Mouse (Mus musculus) adrenal gland, adult (tissue): ENCODE measurements at regions not wholly inside any gene's neighbourhood (a gene's known extent, or its start where the extent isn't known, plus 50 kb on each side); places are given as distances from the start of the nearest gene placed in this dataset.
"Not testable (repeated sequence)": the region's sequence is repeated elsewhere in the genome, so short reads cannot be mapped to it uniquely, and the experiment has no call there.

ENCODE experiments used
- DNase-seq, 2 experiments: peaks; one replicate each; pipeline ENCODE4 v3.0.0; 2022 to 2023; ENCODE audit warnings: low spot score in 1 of 2; ENCODE audit not compliant: inconsistent age in 2 of 2

- DNase-seq: no peak
These were observed 59.5 kb downstream of the Tex35 start for GRCm38 (mm10) chr1:157048996-157049395.

DNA sequence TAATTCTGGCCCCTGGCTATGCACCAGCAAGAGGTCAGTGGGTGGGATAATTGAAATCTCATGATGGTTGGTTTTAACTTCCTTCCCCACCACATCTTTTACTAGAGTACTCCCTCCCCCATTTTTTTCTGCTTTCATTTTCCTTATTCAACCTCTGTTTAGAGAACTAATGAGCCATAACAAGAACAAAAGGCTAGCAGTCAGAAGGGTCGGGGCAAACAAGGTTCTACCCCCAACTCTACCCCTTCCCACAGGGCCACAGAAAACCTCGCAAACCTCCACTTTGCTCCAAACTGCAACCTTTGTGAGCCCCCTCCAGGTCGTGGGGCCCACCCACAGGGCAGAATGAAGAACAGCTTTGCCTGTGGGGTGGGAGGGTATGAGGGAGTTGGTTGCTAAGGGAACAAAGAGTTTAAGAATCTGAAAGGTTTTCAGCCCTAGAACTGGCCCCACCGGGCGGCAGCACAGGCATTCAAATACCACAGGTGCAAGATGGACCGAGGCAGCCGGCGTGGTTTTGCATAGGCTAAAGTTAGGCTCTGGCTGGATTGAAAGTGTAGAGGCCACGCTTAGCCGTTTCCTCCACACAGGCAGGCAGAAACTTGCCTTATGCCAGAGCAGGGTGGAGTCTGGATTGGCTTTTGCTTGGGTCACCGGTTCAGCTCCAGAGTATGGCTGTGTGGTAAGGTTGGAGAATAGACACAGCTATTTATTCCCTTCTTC is 60.1 kb downstream of the Tex35 start:
- no peak for DNase-seq

DNA sequence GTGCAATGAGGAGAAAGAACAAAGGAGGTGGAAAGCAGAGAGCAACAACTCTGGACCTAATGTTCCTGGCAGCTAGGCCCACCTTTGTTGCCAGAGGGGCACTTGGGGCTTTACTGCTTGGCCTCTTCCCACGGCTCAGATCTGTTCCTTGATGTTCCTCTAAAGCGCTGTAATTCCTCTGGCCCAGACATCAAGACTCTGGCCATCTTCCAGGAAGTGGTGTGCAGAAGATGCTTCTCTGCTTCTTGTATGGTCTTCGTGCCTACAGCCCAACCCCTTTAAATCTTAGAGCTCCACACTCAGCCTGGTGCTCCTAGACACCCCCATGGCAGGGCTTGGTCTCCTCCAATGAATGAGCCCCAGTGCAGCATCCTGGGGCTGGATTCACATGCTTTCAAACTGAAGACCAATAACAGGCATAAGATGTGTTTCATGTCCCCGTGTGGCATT is 60.7 kb downstream of the Tex35 start:
- DNase-seq: no peak

DNA sequence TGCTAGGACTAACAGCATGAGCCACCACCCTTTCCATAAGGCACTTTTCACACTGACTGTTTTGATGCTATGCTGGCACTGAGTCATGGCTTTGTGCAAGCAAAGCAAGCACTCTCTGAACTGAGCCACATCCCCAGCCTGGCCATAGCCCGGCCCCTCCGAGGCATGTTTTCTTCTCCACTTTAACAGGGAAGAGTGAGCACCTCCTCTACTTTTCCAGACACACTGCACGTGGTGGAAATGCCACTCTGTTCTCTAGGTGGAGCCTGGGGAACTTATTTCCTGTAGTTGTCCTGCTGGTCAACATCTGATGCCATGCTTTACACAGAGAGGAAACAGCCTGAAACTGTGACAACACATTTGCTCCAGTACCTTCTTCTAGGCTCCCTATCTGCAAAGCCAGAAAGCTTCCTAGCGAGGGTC is 61.7 kb downstream of the Tex35 start:
- no peak for DNase-seq

DNA sequence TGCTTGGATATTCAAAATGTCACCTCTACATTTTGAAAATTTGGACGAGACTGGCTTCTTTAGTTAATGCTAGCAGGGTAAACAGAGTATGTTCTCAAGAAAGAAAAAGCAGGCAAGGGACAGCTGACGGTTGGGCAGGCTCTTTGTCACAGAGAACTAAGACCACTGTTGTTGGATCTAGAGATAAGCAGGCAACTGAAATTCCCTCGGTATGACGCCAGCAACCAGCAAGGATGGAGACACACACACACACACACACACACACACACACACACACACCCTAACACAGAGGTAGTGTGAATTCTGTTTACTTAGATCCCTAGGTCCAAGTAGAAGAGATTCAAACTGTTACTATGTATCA is 68.7 kb downstream of the Tex35 start:
- DNase-seq: no peak

DNA sequence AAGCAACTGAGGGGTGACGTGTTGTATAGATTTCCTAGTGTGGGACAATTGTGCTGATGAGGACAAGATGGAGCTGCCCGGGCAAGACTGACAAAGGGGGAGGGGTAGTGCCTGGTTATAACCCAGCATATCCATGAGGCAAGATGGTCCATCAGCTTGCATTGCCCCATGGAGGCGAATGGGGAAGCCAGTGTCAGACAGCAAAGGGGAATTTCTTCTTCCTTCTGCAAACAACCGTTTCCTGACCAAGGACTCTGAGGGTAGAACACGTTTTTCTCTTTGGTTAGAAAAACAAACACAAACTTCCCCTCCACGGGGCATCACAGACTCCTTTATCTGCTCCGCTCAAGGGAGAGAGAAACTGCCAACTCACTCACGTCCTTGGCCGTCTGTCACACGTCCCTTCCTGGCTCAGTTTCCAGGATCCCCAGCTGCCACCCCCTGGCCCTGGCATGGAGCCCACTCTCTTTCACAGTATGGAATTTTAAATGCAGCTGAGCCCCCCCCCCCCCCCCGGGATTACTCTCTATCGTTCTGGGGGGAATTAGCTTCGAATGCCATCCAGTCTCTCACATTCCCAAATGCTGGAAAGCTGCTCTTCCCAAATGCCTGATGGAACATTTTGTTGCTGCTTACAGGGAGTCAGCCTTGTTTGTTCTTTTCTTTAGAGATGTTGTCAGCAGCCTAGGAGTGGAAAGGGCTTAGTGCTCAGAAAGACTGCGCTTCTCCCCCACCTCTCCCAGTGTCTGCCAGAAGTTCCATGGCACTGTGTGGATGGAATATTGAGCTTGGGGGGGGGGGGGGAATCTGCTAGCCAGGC is 69.3 kb downstream of the Tex35 start:
- peak; percentile 67 to 83 for DNase-seq

DNA sequence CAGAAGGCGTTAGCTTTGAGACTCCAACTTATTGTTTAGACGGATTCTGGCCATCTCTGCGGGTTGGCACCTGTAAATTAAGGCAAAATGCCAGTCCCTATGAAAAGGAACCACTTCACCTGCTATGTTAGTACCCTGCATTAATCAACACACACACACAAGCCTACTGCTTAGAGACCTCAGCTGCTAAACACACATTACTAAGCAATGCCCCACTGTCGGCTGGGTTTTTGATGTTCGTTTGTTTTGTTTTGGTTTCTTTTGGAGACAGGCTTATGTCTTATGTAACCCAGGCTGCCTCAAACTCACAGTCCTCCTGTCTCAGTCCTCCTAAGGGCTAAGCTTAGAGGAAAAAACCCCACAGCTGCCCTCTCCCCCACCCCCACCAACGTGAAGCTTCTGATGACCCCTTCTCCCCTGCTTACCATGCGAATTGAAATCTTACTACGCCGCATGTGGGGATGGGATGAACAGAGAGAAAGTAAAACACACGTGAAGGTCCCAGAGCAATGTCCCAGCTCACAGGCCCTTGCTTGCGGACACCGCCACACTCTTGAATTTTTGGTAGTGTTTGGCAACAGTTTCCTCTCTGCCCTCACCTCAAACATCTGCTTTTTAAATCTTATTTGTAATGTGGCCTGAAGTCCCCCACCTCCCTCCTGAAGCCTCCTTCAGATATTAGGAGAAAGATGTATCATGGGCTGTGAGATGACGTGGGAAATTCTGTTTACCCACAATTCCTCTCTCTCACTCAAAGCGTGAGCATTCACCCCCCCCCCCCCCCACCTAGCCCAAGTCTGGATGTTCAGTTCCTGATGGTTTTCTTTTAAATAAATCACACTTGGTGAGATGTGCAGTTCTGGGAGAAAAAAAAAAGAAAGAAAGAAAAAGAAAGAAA is 70.1 kb downstream of the Tex35 start:
- no peak for DNase-seq

DNA sequence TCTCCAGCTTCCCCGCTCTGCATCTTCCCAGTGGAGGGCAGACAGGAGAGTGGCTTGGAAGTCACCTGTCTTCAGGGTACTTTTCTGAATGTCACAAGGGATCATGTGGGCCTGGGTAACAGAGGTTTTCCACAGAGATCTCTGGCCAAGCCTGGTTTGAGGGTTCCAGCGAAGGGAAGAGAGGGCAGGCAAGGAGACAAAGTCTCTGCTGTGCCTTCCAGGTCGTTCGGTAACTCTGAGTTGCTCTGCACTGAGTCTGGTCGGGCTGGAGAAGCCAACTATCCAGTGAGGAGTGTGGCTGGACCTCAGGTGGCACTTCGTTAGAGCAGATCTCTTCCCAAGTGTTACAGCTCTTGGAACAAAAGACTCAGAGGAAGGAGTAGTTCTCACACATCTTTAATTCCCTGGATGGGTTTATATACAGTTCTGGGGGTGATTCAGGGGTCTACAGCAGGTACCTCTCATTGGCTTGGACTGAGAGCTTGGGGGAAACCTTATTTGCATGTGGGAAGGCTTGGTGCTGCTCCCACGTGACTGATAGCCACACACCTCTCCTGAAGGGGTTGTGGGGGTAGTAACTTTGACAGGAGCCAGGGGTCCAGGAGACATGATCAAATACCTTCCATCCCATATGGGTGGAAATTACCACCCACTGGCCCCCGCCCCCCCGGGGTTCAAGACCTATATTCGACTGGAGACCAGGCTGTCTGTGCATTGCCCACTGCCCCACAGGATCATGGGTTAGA is 71.1 kb downstream of the Tex35 start:
- no peak for DNase-seq

- no peak for DNase-seq
These were observed 71.7 kb downstream of the Tex35 start for GRCm38 (mm10) chr1:157036779-157037178.

GRCm38 (mm10) chr1:157035221-157035620 is 73.3 kb downstream of the Tex35 start:
- not testable (repeated sequence) for DNase-seq

- no peak for DNase-seq
These were observed 79.8 kb downstream of the Tex35 start for GRCm38 (mm10) chr1:157028682-157029081.

DNA sequence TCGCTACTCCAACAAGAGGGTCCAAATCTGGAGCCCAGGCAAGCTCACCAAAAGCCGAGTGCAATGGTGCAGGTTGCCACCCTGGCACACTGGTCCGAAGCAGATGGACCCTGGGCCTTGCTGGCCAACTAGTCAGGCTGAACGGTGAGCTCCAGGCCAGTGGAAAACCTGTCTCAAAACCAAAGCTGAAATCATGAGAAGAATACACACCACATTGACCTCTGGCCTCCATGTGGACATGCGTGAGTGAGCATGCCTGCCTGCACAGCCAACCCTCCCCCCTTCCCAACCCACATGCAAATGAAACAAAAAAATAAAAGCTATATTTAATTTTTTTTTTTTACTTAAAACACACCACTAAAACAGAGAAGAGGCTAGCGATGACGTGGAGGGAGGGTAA is 80.8 kb downstream of the Tex35 start:
- no peak for DNase-seq

- DNase-seq: no peak
These were observed 84.0 kb upstream of the Ralgps2 start for GRCm38 (mm10) chr1:157023462-157023861.

DNA sequence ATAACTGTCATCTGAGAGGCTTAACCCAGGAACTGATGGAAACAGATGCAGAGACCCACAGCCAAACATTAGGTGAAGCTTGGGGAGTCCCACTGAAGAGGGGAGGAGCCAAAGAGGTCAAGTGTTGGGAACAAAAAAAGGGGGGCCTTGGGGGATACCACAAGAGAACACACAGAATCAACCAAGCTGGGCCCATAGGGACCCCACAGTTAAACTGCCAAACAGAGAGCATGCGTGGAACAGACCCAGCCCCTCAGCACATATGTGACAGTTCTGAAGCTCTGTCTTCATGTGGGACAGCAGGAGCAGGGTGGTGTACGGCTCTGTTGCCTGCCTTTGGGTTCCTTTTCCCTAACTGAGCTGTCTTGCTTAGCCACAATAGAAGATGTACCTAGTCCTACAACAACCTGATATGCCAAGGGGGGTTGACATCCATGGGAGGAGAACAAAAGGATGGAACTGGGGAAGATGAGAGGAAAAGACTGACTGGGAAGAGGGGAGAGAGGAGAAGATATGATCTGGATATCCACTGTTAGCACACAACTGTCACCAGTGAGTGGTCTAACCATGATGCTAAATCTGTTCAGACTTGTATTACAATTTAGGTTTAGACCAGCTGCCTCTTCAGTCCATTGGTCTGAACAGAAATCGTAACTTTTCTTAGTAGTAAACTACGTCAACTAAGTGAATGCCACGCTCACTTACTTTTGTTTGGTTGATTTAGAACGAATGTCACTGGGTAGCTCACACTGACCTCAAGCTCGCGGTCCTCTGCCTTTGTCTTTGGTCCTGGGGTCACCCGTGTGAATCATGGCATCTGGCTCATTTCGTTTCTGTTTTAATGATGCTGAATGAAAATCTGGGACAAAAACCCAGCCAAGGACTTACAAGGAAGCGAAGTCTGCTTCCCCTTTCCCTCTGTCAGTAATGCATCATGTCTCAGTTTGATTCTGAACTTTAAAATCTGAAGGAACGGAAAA is 83.3 kb upstream of the Ralgps2 start:
- DNase-seq: peak in 1 of 2 experiments; percentile 72

DNA sequence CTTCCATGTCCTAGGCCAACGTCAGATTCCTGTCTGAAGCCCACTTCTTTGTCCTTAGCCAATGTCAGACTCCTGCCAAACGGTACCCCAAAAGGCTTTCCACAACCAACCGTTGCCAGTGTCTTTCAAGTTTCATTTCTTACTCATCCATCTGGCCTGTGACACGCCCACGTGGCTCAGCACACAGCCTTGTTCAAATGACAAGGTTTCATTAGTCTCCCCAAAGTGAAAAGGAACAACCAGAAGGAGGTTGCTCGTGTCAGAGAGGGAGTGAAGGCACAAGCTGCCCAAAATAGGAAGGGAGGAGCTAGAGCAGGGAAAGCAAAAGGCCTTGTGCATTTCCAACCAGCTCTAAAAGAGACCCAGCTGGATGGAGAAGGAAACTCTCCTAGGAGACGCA is 80.5 kb upstream of the Ralgps2 start:
- DNase-seq: peak; percentile 43 to 83

DNA sequence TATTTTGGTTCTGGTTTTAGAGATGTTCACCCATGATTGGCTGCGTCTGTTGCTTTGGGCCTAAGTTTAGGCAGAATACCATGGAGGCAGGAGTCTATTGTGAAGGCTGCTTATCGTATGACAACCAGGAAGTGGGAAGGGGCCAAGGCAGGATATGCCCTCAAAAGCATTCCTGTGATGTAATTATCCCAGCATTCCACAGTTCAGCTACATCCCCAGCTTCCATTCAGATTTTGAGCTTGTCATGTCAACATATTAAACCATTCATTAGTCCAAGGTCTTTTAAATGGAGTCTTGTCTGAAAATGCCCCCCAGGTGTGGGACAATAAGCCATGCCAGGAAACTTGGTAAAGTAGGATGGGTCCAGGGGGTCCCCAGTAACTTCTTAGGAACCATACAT is 79.3 kb upstream of the Ralgps2 start:
- no peak for DNase-seq

DNA sequence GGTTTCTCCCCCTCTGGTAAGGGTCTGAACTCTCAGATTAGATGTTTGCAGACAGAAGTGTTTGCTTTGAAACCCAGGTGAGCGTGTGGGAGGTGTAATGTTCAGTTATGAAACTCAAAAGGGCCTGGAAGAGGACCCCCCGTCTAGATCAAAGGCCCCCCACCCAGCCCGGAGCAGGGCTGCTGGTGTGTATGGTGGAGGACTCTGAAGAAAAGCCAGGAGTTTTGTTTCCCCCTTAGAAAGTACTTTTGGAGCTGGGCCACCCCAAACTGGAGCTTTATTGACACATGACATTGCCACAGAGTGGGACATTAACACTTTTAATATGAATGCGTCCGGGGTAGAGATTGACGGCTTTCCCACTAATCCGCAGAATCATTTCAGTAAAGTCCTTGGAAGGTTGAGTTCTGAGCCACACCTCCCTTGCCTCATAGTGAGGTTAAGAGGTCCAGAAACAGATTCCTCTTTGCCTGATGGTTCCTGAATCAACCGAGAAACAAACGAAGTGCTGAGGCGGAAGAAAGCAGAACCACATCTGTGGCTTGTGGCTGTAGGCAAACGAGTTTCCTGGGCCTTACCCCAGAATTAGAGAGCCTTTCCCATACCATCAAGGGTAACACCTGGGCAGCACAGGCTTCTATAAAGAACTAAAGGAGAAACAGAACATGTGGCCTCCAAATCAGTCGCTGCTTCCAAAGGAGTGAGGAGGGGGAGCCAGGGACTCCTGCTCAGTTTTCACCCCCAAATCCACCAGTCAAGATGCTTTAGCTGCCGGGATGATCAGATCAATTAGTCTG is 78.0 kb upstream of the Ralgps2 start:
- no peak for DNase-seq

- no peak for DNase-seq
These were observed 77.2 kb upstream of the Ralgps2 start for GRCm38 (mm10) chr1:157016625-157017024.
